Mouse (Mus musculus): ENCODE results near the gene Prnd.

Prnd gene

GRCm38 (mm10) chr2:131940506-131940905 lies 10.2 kb upstream of the Prnd start:
- DNase-seq (ENCODE audit: low read depth) = no peak

GRCm38 (mm10) chr2:131941501-131941900 lies 9.2 kb upstream of the Prnd start:
- DNase-seq (ENCODE audit: low read depth) = no peak

- DNase-seq (ENCODE audit: low read depth) = no peak
Observed at GRCm38 (mm10) chr2:131944370-131944769, 6.3 kb upstream of the Prnd start.

GRCm38 (mm10) chr2:131945225-131945624 lies 5.4 kb upstream of the Prnd start:
- no peak for DNase-seq (ENCODE audit: low read depth)

- DNase-seq (ENCODE audit: low read depth) = no peak
Observed at GRCm38 (mm10) chr2:131945765-131946164, 4.9 kb upstream of the Prnd start.

- DNase-seq (ENCODE audit: low read depth) = no peak
Observed at GRCm38 (mm10) chr2:131946351-131946750, 4.3 kb upstream of the Prnd start.

GRCm38 (mm10) chr2:131948156-131948555 lies 2.5 kb upstream of the Prnd start:
- no peak for DNase-seq (ENCODE audit: low read depth)

GRCm38 (mm10) chr2:131948916-131949639 lies 1.6 kb upstream of the Prnd start:
- DNase-seq (ENCODE audit: low read depth) = no peak

GRCm38 (mm10) chr2:131949767-131950597 lies 679 bp upstream of the Prnd start:
- no peak for DNase-seq (ENCODE audit: low read depth)

- no peak for DNase-seq (ENCODE audit: low read depth)
Observed at GRCm38 (mm10) chr2:131952456-131952855, 1.8 kb downstream of the Prnd start.

- DNase-seq (ENCODE audit: low read depth) = no peak
Observed at GRCm38 (mm10) chr2:131952961-131953538, 2.4 kb downstream of the Prnd start.

GRCm38 (mm10) chr2:131953711-131954110 lies 3.0 kb downstream of the Prnd start:
- no peak for DNase-seq (ENCODE audit: low read depth)

- DNase-seq (ENCODE audit: low read depth) = no peak
Observed at GRCm38 (mm10) chr2:131954835-131955234, 4.2 kb downstream of the Prnd start.

- DNase-seq (ENCODE audit: low read depth) = no peak
Observed at GRCm38 (mm10) chr2:131955264-131955663, 4.6 kb downstream of the Prnd start.

- no peak for DNase-seq (ENCODE audit: low read depth)
Observed at GRCm38 (mm10) chr2:131956336-131957256, 5.9 kb downstream of the Prnd start.

- no peak for DNase-seq (ENCODE audit: low read depth)
Observed at GRCm38 (mm10) chr2:131957731-131958222, 7.1 kb downstream of the Prnd start.

GRCm38 (mm10) chr2:131961671-131962070 lies 11.0 kb downstream of the Prnd start:
- no peak for DNase-seq (ENCODE audit: low read depth)

GRCm38 (mm10) chr2:131970597-131970996 lies 19.9 kb downstream of the Prnd start:
- DNase-seq (ENCODE audit: low read depth) = no peak

GRCm38 (mm10) chr2:131971098-131971497 lies 20.4 kb downstream of the Prnd start:
- DNase-seq (ENCODE audit: low read depth) = no peak

- DNase-seq (ENCODE audit: low read depth) = no peak
Observed at GRCm38 (mm10) chr2:131976663-131977062, 26.0 kb downstream of the Prnd start.

- DNase-seq (ENCODE audit: low read depth) = no peak
Observed at GRCm38 (mm10) chr2:131980866-131981265, 30.2 kb downstream of the Prnd start.

Measured in c-Kit-positive CD71-positive TER-119-negative erythroid progenitor cells, embryonic 14.5 days (primary cell).